Mouse (Mus musculus) heart, postnatal 0 days (tissue): ENCODE results near the gene Aim2. TPM values are rescaled to one million over a fixed set of nuclear protein-coding genes. Genes with fewer than 3 reads are reported as not detected.
A peak's percentile ranks its signal among the peaks of the same experiment; 100 is the strongest.
"Not testable (repeated sequence)": the region's sequence is repeated elsewhere in the genome, so short reads cannot be mapped to it uniquely, and the experiment has no call there.

Source experiments
- ATAC-seq: fragments of 200-750 bp; cut with Nextera tagmentation; 2 replicates; pipeline ENCODE4 v1.8.0; 2017; ENCODE audit warnings: low read depth, moderate number of reproducible peaks, moderate library complexity; ENCODE audit not compliant: insufficient read depth
- DNase-seq: peaks from one replicate; pipeline ENCODE4 v3.0.0-alpha.2; 2016; ENCODE audit warnings: low spot score
- H3K27ac ChIP-seq: fragments of 300-500 bp; sonication (generic); 2 replicates; pipeline ENCODE4 v1.5.1; 2014; ENCODE audit warnings: low read depth, mild to moderate bottlenecking
- H3K27me3 ChIP-seq: fragments of 300-500 bp; sonication (generic); 2 replicates; pipeline ENCODE4 v1.6.1; 2014; ENCODE audit warnings: low read length, mixed read lengths; ENCODE audit not compliant: control insufficient read depth, insufficient read depth
- H3K36me3 ChIP-seq: fragments of 300-500 bp; sonication (generic); replicated peaks from 2 replicates; pipeline ENCODE4 v1.6.1; 2014; ENCODE audit warnings: low read length, mixed read lengths; ENCODE audit not compliant: control insufficient read depth, insufficient read depth
- H3K4me1 ChIP-seq: fragments of 300-500 bp; sonication (generic); 2 replicates; pipeline ENCODE4 v1.6.1; 2014; ENCODE audit warnings: antibody characterized with exemption; ENCODE audit not compliant: control insufficient read depth, insufficient read depth
- H3K4me2 ChIP-seq: fragments of 300-500 bp; sonication (generic); 2 replicates; pipeline ENCODE4 v1.6.1; 2014; ENCODE audit warnings: low read depth, mild to moderate bottlenecking, low read length, moderate library complexity
- H3K4me3 ChIP-seq: fragments of 300-500 bp; sonication (generic); 2 replicates; pipeline ENCODE4 v1.5.1; 2014; ENCODE audit warnings: low read depth, low read length
- H3K9ac ChIP-seq: fragments of 300-500 bp; sonication (generic); replicated peaks from 2 replicates; pipeline ENCODE4 v1.6.1; 2014; ENCODE audit warnings: low read depth, low read length, mixed read lengths
- H3K9me3 ChIP-seq: fragments of 300-500 bp; sonication (generic); replicated peaks from 2 replicates; pipeline ENCODE4 v1.6.1; 2016; ENCODE audit warnings: low read length; ENCODE audit not compliant: control insufficient read depth
- CTCF ChIP-seq: IDR thresholded peaks from 2 replicates; pipeline ENCODE4 v1.5.1; 2016; ENCODE audit warnings: antibody characterized with exemption, control low read depth, low read depth
- EP300 ChIP-seq: IDR thresholded peaks from 2 replicates; pipeline ENCODE4 v1.6.1; 2016; ENCODE audit warnings: antibody characterized with exemption, low read depth
- WGBS: fragments of 180-500 bp; shearing (Covaris S2); extraction: QIAGEN DNeasy Blood & Tissue Kit; methylation state at CpG from one replicate; pipeline ENCODE4 v1.1.7; 2014; 5-methylcytosine and 5-hydroxymethylcytosine counted together
- polyA plus RNA-seq: library from polyadenylated mRNA; unstranded; fragments of >200 nt; fragmentation: Nextera tagmentation; extraction: Ambion mirVana; gene quantifications from 2 replicates; pipeline ENCODE4 v1.2.1, GENCODE M21; 2015
- total RNA-seq: library from RNA; depleted of rRNA; stranded (reverse); fragments of >200 nt; gene quantifications from 2 replicates; pipeline ENCODE4 v1.2.3, GENCODE M21; 2014; ENCODE audit warnings: low replicate concordance; rRNA removed

The Aim2 gene
- total RNA-seq (0.19 and 0.54 TPM in 2 replicates), polyA plus RNA-seq (1.3 and 1.7 TPM in 2 replicates)

- H3K9ac ChIP-seq, result no peak within 1 kb of the TSS
- DNase-seq, result no peak
- WGBS, result 8% methylated on average over 10 of the region's 10 CpGs
- no peaks in the 10 kb centered on the region for H3K36me3 ChIP-seq
- H3K4me1 ChIP-seq, result no peaks in the 10 kb centered on the region; the same call in 1 of the 2 replicates
- peak within 1 kb of the TSS; percentile 48 for H3K4me2 ChIP-seq
- no peak for TF ChIP-seq EP300
- no peak for TF ChIP-seq CTCF
- H3K27ac ChIP-seq, result no peak within 1 kb of the TSS
- H3K9me3 ChIP-seq, result no peaks in the 10 kb centered on the region
- H3K27me3 ChIP-seq, result no peaks in the 10 kb centered on the region
- peak within 1 kb of the TSS; percentile 25 for H3K4me3 ChIP-seq
- ATAC-seq, result no peak
Observed at GRCm38 (mm10) chr1:173350372-173350957, at the start of gene Aim2. Gene Aim2 (plus strand): TSS chr1:173350879.

GRCm38 (mm10) chr1:173302795-173303194 is 47.9 kb upstream of the Aim2 start:
- H3K36me3 ChIP-seq, H3K4me1 ChIP-seq, H3K27me3 ChIP-seq, ATAC-seq, H3K4me3 ChIP-seq, H3K4me2 ChIP-seq, DNase-seq, H3K9me3 ChIP-seq, H3K27ac ChIP-seq, H3K9ac ChIP-seq: not testable (repeated sequence)
- 43% methylated on average over 3 of the region's 3 CpGs for WGBS

GRCm38 (mm10) chr1:173313535-173314050 is 37.1 kb upstream of the Aim2 start:
- DNase-seq, H3K27me3 ChIP-seq, H3K4me2 ChIP-seq, H3K9ac ChIP-seq, H3K9me3 ChIP-seq, H3K4me1 ChIP-seq, H3K36me3 ChIP-seq, ATAC-seq, H3K27ac ChIP-seq, H3K4me3 ChIP-seq: not testable (repeated sequence)
- 56% methylated on average over 7 of the region's 7 CpGs for WGBS

GRCm38 (mm10) chr1:173315725-173316124 is 35.0 kb upstream of the Aim2 start:
- WGBS, result 79% methylated on average over 3 of the region's 3 CpGs
- H3K4me1 ChIP-seq, result no peaks in the 10 kb centered on the region
- TF ChIP-seq CTCF (no peak), EP300 (no peak)
- DNase-seq (no peak), ATAC-seq (no peak)
- H3K36me3 ChIP-seq, result no peaks in the 10 kb centered on the region
- H3K4me2 ChIP-seq, result no peak overlapping the region
- H3K27ac ChIP-seq, result no peak overlapping the region
- H3K4me3 ChIP-seq, result no peak overlapping the region
- H3K9me3 ChIP-seq, result no peaks in the 10 kb centered on the region
- no peak overlapping the region for H3K9ac ChIP-seq
- no peaks in the 10 kb centered on the region for H3K27me3 ChIP-seq

- ATAC-seq (no peak), DNase-seq (no peak)
- H3K9ac ChIP-seq, result no peak overlapping the region
- no peaks in the 10 kb centered on the region for H3K27me3 ChIP-seq
- no peaks in the 10 kb centered on the region for H3K9me3 ChIP-seq
- 72% methylated on average over 2 of the region's 2 CpGs for WGBS
- H3K4me3 ChIP-seq, result no peak overlapping the region
- no peak overlapping the region for H3K4me2 ChIP-seq
- no peaks in the 10 kb centered on the region for H3K4me1 ChIP-seq
- no peak for TF ChIP-seq CTCF
- no peak for TF ChIP-seq EP300
- no peak overlapping the region for H3K27ac ChIP-seq
- H3K36me3 ChIP-seq, result no peaks in the 10 kb centered on the region
Observed at GRCm38 (mm10) chr1:173317925-173318477, 32.7 kb upstream of the Aim2 start.
